Mouse (Mus musculus) hindbrain, embryonic 16.5 days (tissue): ENCODE results near the gene Gm4907. TPM values are rescaled to one million over a fixed set of nuclear protein-coding genes. Genes with fewer than 3 reads are reported as not detected.
"Not testable (repeated sequence)": the region's sequence is repeated elsewhere in the genome, so short reads cannot be mapped to it uniquely, and the experiment has no call there.

Experiments
- ATAC-seq: fragments of 200-750 bp; cut with Nextera tagmentation; 2 replicates; pipeline ENCODE4 v1.8.0; 2017; ENCODE audit warnings: moderate TSS enrichment, moderate library complexity
- H3K27ac ChIP-seq: fragments of 300-500 bp; sonication (generic); 2 replicates; pipeline ENCODE4 v1.5.1; 2014; ENCODE audit warnings: low read depth, mild to moderate bottlenecking, control low read depth, low read length, moderate library complexity
- H3K27me3 ChIP-seq: fragments of 300-500 bp; sonication (generic); replicated peaks from 2 replicates; pipeline ENCODE4 v1.6.1; 2014; ENCODE audit warnings: low read length; ENCODE audit not compliant: control insufficient read depth, insufficient read depth
- H3K36me3 ChIP-seq: fragments of 300-500 bp; sonication (generic); 2 replicates; pipeline ENCODE4 v1.6.1; 2014; ENCODE audit warnings: mild to moderate bottlenecking, low read length, moderate library complexity, mixed read lengths; ENCODE audit not compliant: control insufficient read depth, insufficient read depth
- H3K4me1 ChIP-seq: fragments of 300-500 bp; sonication (generic); 2 replicates; pipeline ENCODE4 v1.6.1; 2014; ENCODE audit warnings: low read depth, low read length; ENCODE audit not compliant: control insufficient read depth, insufficient read depth
- H3K4me2 ChIP-seq: fragments of 300-500 bp; sonication (generic); 2 replicates; pipeline ENCODE4 v1.6.1; 2014; ENCODE audit warnings: mild to moderate bottlenecking, low read length, control low read depth, moderate library complexity
- H3K4me3 ChIP-seq: fragments of 300-500 bp; sonication (generic); 2 replicates; pipeline ENCODE4 v1.5.1; 2014; ENCODE audit warnings: mild to moderate bottlenecking, low read length, control low read depth, moderate library complexity
- H3K9ac ChIP-seq: fragments of 300-500 bp; sonication (generic); 2 replicates; pipeline ENCODE4 v1.6.1; 2014; ENCODE audit warnings: low read depth, mild to moderate bottlenecking, control low read depth, low read length, moderate library complexity
- H3K9me3 ChIP-seq: fragments of 300-500 bp; sonication (generic); 2 replicates; pipeline ENCODE4 v1.6.1; 2014; ENCODE audit warnings: mild to moderate bottlenecking, low read length, moderate library complexity; ENCODE audit not compliant: control insufficient read depth
- WGBS: fragments of 180-500 bp; shearing (Covaris S2); extraction: QIAGEN DNeasy Blood & Tissue Kit; methylation state at CpG from one replicate; pipeline ENCODE4 v1.1.7; 2014; 5-methylcytosine and 5-hydroxymethylcytosine counted together
- polyA plus RNA-seq: library from polyadenylated mRNA; unstranded; fragments of >200 nt; fragmentation: Nextera tagmentation; extraction: Ambion mirVana; gene quantifications from 2 replicates; pipeline ENCODE4 v1.2.1, GENCODE M21; 2015

The Gm4907 gene
- not detected in 2 replicates for polyA plus RNA-seq

GRCm38 (mm10) chrX:23882253-23882652 lies at the start of gene Gm4907:
TSS of gene Gm4907 (plus strand) at chrX:23882553.
- H3K4me1 ChIP-seq, H3K9me3 ChIP-seq, H3K36me3 ChIP-seq, H3K27ac ChIP-seq, H3K9ac ChIP-seq, H3K4me2 ChIP-seq, H3K27me3 ChIP-seq, H3K4me3 ChIP-seq, ATAC-seq: not testable (repeated sequence)
- WGBS, result 65% methylated on average over 2 of the region's 2 CpGs

- not testable (repeated sequence) for H3K4me2 ChIP-seq, ATAC-seq, H3K36me3 ChIP-seq, H3K9ac ChIP-seq, H3K9me3 ChIP-seq, H3K4me1 ChIP-seq, H3K27ac ChIP-seq, H3K4me3 ChIP-seq, H3K27me3 ChIP-seq
- WGBS, result 94% methylated on average over 11 of the region's 11 CpGs
Observed at GRCm38 (mm10) chrX:23833784-23834183, 48.6 kb upstream of the Gm4907 start.

GRCm38 (mm10) chrX:23840921-23841320 lies 41.4 kb upstream of the Gm4907 start:
- no peaks in the 10 kb centered on the region for H3K36me3 ChIP-seq
- no peak overlapping the region for H3K4me2 ChIP-seq
- no peak for ATAC-seq
- no peak overlapping the region for H3K27ac ChIP-seq
- no peaks in the 10 kb centered on the region for H3K4me1 ChIP-seq
- H3K4me3 ChIP-seq, result no peak overlapping the region
- 90% methylated on average over 1 of the region's 1 CpGs for WGBS
- no peaks in the 10 kb centered on the region for H3K9me3 ChIP-seq
- H3K9ac ChIP-seq, result no peak overlapping the region
- H3K27me3 ChIP-seq, result no peaks in the 10 kb centered on the region

- 58% methylated on average over 2 of the region's 2 CpGs for WGBS
- ATAC-seq, result no peak
Observed at GRCm38 (mm10) chrX:23954161-23954560, 71.8 kb downstream of the Gm4907 start.

More at GRCm38 (mm10) chrX:23954161-23954560, 71.8 kb downstream of the Gm4907 start:
- no peak overlapping the region for H3K4me2 ChIP-seq
- H3K9me3 ChIP-seq, result no peaks in the 10 kb centered on the region
- H3K36me3 ChIP-seq, result no peaks in the 10 kb centered on the region
- H3K27ac ChIP-seq, result no peak overlapping the region
- no peak overlapping the region for H3K4me3 ChIP-seq
- no peak overlapping the region for H3K9ac ChIP-seq
- H3K27me3 ChIP-seq, result no peaks in the 10 kb centered on the region
- no peaks in the 10 kb centered on the region for H3K4me1 ChIP-seq

Other genes starting within 250 kb of the Gm4907 start
- 15.1 and 18.7 TPM in 2 replicates for gene Wdr44, start 189.5 kb upstream of the Gm4907 start, polyA plus RNA-seq
- not detected in 2 replicates for gene Gm4985, start 76.4 kb downstream of the Gm4907 start, polyA plus RNA-seq